Mouse (Mus musculus) E14TG2a.4 (cell line): Measurements from ENCODE around the gene Mta3.
"Not testable (repeated sequence)": the region's sequence is repeated elsewhere in the genome, so short reads cannot be mapped to it uniquely, and the experiment has no call there.

ENCODE experiments used
- H3K27me3 ChIP-seq: 2 replicates; pipeline ENCODE4 v1.6.1; 2014; ENCODE audit warnings: low read length, control low read depth; ENCODE audit not compliant: insufficient read depth
- H3K36me3 ChIP-seq: 2 replicates; pipeline ENCODE4 v1.6.1; 2014; ENCODE audit warnings: low read length, control low read depth; ENCODE audit not compliant: insufficient read depth
- H3K4me1 ChIP-seq: replicated peaks from 2 replicates; pipeline ENCODE4 v1.6.1; 2014; ENCODE audit warnings: low read depth, low read length, control low read depth
- H3K4me3 ChIP-seq: replicated peaks from 2 replicates; pipeline ENCODE4 v1.5.1; 2014; ENCODE audit warnings: mild to moderate bottlenecking, low read length
- H3K9me3 ChIP-seq: 2 replicates; pipeline ENCODE4 v1.6.1; 2014; ENCODE audit warnings: low read length, control low read depth
- CTCF ChIP-seq: conservative IDR thresholded peaks from 2 replicates; pipeline ENCODE4 v1.5.1; 2014; ENCODE audit warnings: low read length
- NANOG ChIP-seq: IDR thresholded peaks from 2 replicates; pipeline ENCODE4 v1.6.1; 2014; ENCODE audit warnings: borderline replicate concordance, low read length, mixed read lengths
- POU5F1 ChIP-seq: IDR thresholded peaks from 2 replicates; pipeline ENCODE4 v1.6.1; 2014; ENCODE audit warnings: low read length, borderline replicate concordance

Mta3 gene

DNA sequence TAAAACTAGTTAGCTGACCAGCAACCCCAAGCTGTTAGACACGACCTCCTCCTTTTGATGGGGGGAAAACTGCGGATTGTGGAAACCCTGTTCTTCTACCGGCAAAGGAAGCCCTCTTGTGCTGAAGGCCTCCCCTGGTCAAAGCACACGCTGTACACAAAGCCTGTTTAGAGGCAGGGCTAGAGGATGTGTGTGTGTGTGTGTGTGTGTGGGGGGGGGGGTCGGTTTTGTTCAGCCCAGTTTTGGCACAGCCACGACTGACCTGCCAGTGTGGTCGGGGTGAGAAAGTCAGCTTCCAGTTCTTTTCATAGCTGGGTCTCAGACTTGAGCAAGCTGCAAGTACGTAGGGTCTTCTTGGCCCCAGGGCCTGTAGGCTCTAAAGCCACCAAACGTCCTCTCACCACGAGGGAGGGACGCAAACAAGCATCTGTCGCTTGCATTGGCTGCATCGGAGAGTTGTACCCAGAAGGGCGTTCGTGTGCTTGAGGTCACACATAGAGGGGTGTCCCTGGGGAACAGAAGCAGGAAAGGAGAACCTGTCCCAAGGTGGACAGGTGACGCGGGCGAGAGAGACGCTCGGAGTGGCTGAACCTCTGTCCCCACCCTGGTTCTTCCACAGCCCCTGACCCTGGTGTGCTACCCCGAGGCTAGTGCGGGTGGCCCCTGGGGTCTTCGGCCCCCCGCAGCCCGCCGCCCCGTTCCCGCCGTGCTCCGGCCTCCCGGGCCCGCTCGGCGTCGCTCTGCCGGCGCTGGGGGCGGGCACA, 429 bp upstream of the Mta3 start:
- H3K36me3 ChIP-seq, result peaks cover 31% of the 10 kb centered on the region
- no peak for TF ChIP-seq CTCF
- TF ChIP-seq POU5F1, result no peak
- no peak for TF ChIP-seq NANOG
- H3K4me3 ChIP-seq, result peak overlapping the region; percentile 92
- no peaks in the 10 kb centered on the region for H3K9me3 ChIP-seq
- peaks cover 81% of the 10 kb centered on the region for H3K4me1 ChIP-seq
- H3K27me3 ChIP-seq, result no peaks in the 10 kb centered on the region

DNA sequence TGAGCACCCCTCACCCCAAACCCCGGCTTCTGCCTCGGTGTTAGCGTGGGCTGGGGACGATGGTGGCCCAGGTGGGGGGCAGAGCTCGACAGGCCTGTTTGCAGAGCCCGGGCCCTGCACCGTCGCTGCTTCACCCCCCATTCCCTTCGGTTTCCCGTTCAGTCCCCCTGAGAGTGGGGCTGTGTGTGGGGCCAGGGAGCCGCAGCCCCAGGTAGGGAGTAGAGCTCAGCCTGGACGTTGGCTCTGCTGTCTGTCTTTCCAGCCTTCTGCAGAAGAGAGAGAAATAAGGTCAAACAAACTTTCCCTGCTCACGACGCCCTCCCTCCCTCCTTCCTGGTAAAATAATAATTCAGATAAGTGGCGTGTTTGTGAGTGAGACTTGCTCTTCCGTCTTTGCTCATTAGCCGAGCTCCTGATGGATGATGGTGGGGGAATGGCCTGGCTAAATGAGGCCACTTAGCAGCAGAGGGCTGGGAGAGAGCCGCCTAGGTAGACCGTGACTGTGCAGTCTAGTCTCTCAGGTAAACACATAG, 697 bp downstream of the Mta3 start:
- H3K36me3 ChIP-seq, result peaks cover 40% of the 10 kb centered on the region
- no peaks in the 10 kb centered on the region for H3K27me3 ChIP-seq
- peak overlapping the region; percentile 92 for H3K4me3 ChIP-seq
- H3K4me1 ChIP-seq, result peaks cover 82% of the 10 kb centered on the region
- TF ChIP-seq POU5F1 (no peak), CTCF (no peak), NANOG (no peak)
- H3K9me3 ChIP-seq, result no peaks in the 10 kb centered on the region

DNA sequence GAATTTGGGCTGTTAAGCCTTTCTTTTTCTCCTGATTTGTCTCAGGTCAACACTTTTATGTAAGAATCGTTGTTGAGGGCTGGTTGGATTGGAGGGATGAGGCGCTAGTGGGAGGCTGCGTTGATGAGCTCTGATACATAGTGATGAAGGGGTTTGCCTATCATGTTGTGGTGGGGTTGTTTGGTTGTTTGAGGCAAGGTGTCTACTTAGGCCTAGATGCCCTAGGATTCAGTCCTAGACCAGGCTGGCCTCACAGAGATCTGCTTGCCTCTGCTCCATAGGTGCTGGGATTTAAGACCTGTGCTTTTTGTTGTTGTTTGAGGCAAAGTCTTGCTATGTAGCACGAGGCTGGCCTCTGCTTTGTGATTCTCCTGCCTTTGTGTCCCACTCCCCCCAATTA, 1.4 kb downstream of the Mta3 start:
- peaks cover 47% of the 10 kb centered on the region for H3K36me3 ChIP-seq
- H3K4me3 ChIP-seq, result peak overlapping the region; percentile 92

DNA sequence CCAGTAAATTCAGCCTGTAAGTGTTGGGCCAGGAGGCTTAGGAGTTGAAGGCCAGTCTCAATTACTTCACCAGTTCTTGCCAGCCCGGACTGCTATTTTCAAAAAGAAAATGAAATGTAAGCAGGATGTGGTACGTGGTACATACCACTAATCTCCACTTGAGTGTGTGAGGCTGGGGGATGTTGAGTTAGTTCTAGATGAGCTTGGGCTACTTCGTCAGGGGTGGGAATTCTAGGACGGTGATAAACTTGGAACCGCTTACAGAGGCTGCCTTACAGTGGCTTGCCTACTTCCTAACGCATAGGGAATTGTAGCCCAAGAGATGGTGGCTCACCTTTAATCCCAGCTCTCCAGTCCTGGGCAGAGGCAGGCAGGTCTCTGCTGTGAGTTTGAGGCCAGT, 1.9 kb downstream of the Mta3 start:
- Histone ChIP-seq H3K36me3 (peaks cover 52% of the 10 kb centered on the region), H3K4me3 (peak overlapping the region; percentile 92), H3K4me1 (peaks cover 86% of the 10 kb centered on the region), H3K9me3 (no peaks in the 10 kb centered on the region), H3K27me3 (no peaks in the 10 kb centered on the region)
- no peak for TF ChIP-seq POU5F1
- no peak for TF ChIP-seq CTCF
- TF ChIP-seq NANOG, result no peak

More for the DNA sequence above, 1.4 kb downstream of the Mta3 start:
- peaks cover 82% of the 10 kb centered on the region for H3K4me1 ChIP-seq
- TF ChIP-seq NANOG (no peak), POU5F1 (no peak), CTCF (no peak)
- H3K9me3 ChIP-seq, result no peaks in the 10 kb centered on the region
- H3K27me3 ChIP-seq, result no peaks in the 10 kb centered on the region

DNA sequence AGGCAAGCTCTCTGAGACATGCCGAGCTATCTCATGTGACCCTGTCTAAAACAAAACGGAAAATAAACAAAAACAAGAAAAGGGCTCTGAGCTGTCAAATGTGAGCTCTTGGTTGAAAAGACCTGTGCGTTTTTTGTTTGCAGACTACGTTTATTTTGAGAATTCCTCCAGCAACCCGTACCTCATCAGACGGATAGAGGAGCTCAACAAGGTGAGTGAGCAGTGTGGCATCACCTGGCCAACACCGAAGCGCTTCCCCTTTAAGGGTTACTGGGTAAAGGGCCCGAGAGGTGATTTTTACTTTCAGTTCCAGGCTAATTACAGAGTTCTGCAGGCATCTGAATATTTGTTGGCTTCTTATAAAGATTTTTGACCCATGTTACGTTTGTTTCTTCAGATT, 2.3 kb downstream of the Mta3 start:
- H3K4me3 ChIP-seq, result peak overlapping the region; percentile 92
- TF ChIP-seq POU5F1, result no peak
- no peaks in the 10 kb centered on the region for H3K9me3 ChIP-seq

GRCm38 (mm10) chr17:83708891-83709290, 2.9 kb downstream of the Mta3 start:
- Histone ChIP-seq H3K9me3 (no peaks in the 10 kb centered on the region), H3K36me3 (peaks cover 51% of the 10 kb centered on the region)

More for the DNA sequence above, 2.3 kb downstream of the Mta3 start:
- peaks cover 86% of the 10 kb centered on the region for H3K4me1 ChIP-seq
- H3K27me3 ChIP-seq, result no peaks in the 10 kb centered on the region
- peaks cover 53% of the 10 kb centered on the region for H3K36me3 ChIP-seq

DNA sequence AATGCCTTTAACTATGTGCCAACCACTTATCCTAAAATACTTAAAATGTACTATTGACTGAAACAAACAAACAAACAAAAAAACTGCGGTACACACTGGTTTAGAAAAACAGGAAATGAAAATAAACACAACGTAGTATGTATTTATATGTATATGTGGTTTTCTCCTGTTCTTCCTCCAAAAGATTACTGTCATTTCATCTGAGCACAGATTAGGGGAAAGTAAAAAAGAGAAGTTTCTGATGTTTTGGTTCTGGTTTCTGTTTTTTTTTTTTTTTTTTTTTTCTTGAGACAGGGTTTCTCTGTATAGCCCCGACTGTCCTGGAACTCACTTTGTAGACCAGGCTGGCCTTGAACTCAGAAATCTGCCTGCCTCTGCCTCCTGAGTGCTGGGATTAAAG, 3.6 kb downstream of the Mta3 start:
- Histone ChIP-seq H3K4me1 (peaks cover 78% of the 10 kb centered on the region), H3K36me3 (peaks cover 55% of the 10 kb centered on the region)
- not testable (repeated sequence) for H3K4me3 ChIP-seq, H3K9me3 ChIP-seq, H3K27me3 ChIP-seq

More at GRCm38 (mm10) chr17:83708891-83709290, 2.9 kb downstream of the Mta3 start:
- Histone ChIP-seq H3K4me3 (peak overlapping the region; percentile 92), H3K27me3 (no peaks in the 10 kb centered on the region), H3K4me1 (peaks cover 83% of the 10 kb centered on the region)
- TF ChIP-seq POU5F1 (no peak), NANOG (no peak), CTCF (no peak)

DNA sequence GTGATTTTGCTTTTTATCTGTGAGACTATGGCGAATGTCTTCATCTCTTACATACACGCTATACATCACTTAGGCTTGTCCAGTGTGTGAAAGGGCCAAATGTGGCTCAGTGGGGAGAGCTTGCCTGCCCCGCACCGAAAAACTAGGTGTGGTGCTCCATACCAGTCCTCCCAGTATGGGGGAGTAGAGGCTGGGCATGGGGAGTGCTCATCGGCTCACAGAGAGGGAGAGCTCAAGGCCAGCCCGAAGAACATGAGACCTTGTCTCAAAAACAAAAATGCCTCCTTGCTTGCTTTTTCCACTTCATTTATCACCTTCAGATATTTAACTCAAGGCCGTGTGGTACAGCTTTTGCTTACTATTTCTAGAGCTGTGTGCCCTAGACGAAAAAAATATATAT, 4.7 kb downstream of the Mta3 start:
- Histone ChIP-seq H3K4me3 (no peak overlapping the region), H3K9me3 (no peaks in the 10 kb centered on the region), H3K4me1 (peaks cover 67% of the 10 kb centered on the region), H3K36me3 (peaks cover 65% of the 10 kb centered on the region), H3K27me3 (no peaks in the 10 kb centered on the region)
- TF ChIP-seq NANOG (no peak), POU5F1 (no peak), CTCF (no peak)

GRCm38 (mm10) chr17:83712341-83712740, 6.4 kb downstream of the Mta3 start:
- no peaks in the 10 kb centered on the region for H3K9me3 ChIP-seq
- H3K36me3 ChIP-seq, result peaks cover 81% of the 10 kb centered on the region
- H3K27me3 ChIP-seq, result no peaks in the 10 kb centered on the region
- H3K4me3 ChIP-seq, result 0 out of 2 replicates have a peak overlapping the region, but pooled peaks have one; percentile 2
- peaks cover 62% of the 10 kb centered on the region for H3K4me1 ChIP-seq
- TF ChIP-seq CTCF (no peak), POU5F1 (no peak), NANOG (no peak)
